Mouse (Mus musculus) limb, embryonic 11.5 days (tissue): Measurements from ENCODE around the gene Polr3b. TPM values are rescaled to one million over a fixed set of nuclear protein-coding genes. Genes with fewer than 3 reads are reported as not detected.

Source experiments
- ATAC-seq: fragments of 200-750 bp; cut with Nextera tagmentation; 2 replicates; pipeline ENCODE4 v1.8.0; 2017; ENCODE audit warnings: low read depth; ENCODE audit not compliant: insufficient number of reproducible peaks, low FRiP score, low TSS enrichment
- DNase-seq: peaks from one replicate; pipeline ENCODE4 v3.0.0-alpha.2; 2015; ENCODE audit warnings: low spot score
- H3K27ac ChIP-seq: fragments of 300-500 bp; sonication (generic); replicated peaks from 2 replicates; pipeline ENCODE4 v1.5.1; 2014; ENCODE audit warnings: low read depth, mild to moderate bottlenecking, low read length
- H3K27me3 ChIP-seq: fragments of 300-500 bp; sonication (generic); 2 replicates; pipeline ENCODE4 v1.6.1; 2014; ENCODE audit warnings: mild to moderate bottlenecking, low read length, mixed read lengths; ENCODE audit not compliant: control insufficient read depth, insufficient read depth
- H3K36me3 ChIP-seq: fragments of 300-500 bp; sonication (generic); 2 replicates; pipeline ENCODE4 v1.6.1; 2014; ENCODE audit warnings: mild to moderate bottlenecking, low read length, moderate library complexity, mixed read lengths; ENCODE audit not compliant: control insufficient read depth, insufficient read depth
- H3K4me1 ChIP-seq: fragments of 300-500 bp; sonication (generic); 2 replicates; pipeline ENCODE4 v1.6.1; 2014; ENCODE audit warnings: low read length, mixed read lengths; ENCODE audit not compliant: control insufficient read depth, insufficient read depth
- H3K4me2 ChIP-seq: fragments of 300-500 bp; sonication (generic); 2 replicates; pipeline ENCODE4 v1.6.1; 2014; ENCODE audit warnings: low read depth, mild to moderate bottlenecking, moderate library complexity; ENCODE audit not compliant: severe bottlenecking
- H3K4me3 ChIP-seq: fragments of 300-500 bp; sonication (generic); 2 replicates; pipeline ENCODE4 v1.5.1; 2014; ENCODE audit warnings: low read depth, low read length
- H3K9ac ChIP-seq: fragments of 300-500 bp; sonication (generic); 2 replicates; pipeline ENCODE4 v1.6.1; 2014; ENCODE audit warnings: mild to moderate bottlenecking, low read length
- H3K9me3 ChIP-seq: fragments of 300-500 bp; sonication (generic); 2 replicates; pipeline ENCODE4 v1.6.1; 2016; ENCODE audit warnings: low read length; ENCODE audit not compliant: control insufficient read depth
- WGBS: fragments of 180-500 bp; shearing (Covaris S2); extraction: QIAGEN DNeasy Blood & Tissue Kit; methylation state at CpG from one replicate; pipeline ENCODE4 v1.1.7; 2014; 5-methylcytosine and 5-hydroxymethylcytosine counted together
- polyA plus RNA-seq: library from polyadenylated mRNA; unstranded; fragments of >200 nt; fragmentation: Nextera tagmentation; extraction: Ambion mirVana; gene quantifications from 2 replicates; pipeline ENCODE4 v1.2.1, GENCODE M21; 2014

The Polr3b gene
- polyA plus RNA-seq, 1 experiment from 2014 or later: 19.8 TPM

DNA sequence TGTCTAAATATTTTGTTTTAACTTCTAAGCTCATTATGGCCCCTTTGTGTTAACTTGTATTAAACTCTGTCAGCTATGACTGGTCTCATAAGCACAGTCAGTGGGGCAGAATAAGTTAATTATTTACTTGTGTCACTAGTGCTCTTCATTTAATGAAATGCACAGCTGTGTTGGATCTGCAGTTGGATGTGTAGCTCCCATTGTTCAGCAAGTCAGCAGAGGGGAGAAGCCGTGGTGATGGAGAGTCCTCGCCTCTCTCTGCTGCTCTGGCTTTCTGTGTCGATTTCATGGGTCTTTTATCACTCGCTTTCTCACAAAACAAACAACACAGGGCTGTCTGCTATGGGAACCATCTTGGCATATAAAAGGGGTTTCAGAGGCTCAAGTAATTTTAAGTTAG is 88.7 kb downstream of the Polr3b start:
- Histone ChIP-seq H3K4me2 (no peak overlapping the region), H3K27me3 (no peaks in the 10 kb centered on the region), H3K4me1 (0 out of 2 replicates have a peak, but pooled peaks cover 2% of the 10 kb centered on the region), H3K27ac (no peak overlapping the region), H3K4me3 (no peak overlapping the region), H3K36me3 (no peaks in the 10 kb centered on the region; the same call in 1 of the 2 replicates), H3K9me3 (no peaks in the 10 kb centered on the region), H3K9ac (no peak overlapping the region)
- ATAC-seq (no peak), DNase-seq (no peak)
- 65% methylated on average over 4 of the region's 4 CpGs for WGBS

DNA sequence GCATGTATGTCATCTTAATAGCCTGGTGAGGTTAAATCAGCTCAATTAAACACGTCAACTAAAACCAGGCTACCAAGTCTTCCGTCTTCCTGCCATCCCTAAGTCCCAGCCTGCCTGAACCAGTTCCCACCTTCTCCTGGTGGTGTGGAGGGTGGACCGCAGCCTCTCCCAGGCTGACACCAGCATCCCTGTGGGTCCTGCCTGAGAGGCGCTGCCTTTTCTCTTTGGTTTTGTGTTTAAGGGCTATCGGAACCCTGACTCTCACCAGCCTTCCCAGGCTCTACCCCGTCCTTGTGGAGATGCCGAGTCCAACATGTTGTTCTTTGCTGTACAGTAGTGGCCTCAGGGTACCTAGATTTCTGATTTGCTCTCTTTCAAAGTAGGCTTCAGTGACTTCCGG is 89.4 kb downstream of the Polr3b start:
- ATAC-seq (no peak), DNase-seq (no peak)
- H3K9me3 ChIP-seq: no peaks in the 10 kb centered on the region
- H3K9ac ChIP-seq: no peak overlapping the region
- H3K27me3 ChIP-seq: no peaks in the 10 kb centered on the region
- no peak overlapping the region for H3K27ac ChIP-seq
- no peak overlapping the region for H3K4me3 ChIP-seq
- H3K36me3 ChIP-seq: no peaks in the 10 kb centered on the region; the same call in 1 of the 2 replicates
- H3K4me2 ChIP-seq: no peak overlapping the region
- H3K4me1 ChIP-seq: 0 out of 2 replicates have a peak, but pooled peaks cover 2% of the 10 kb centered on the region
- WGBS: 83% methylated on average over 8 of the region's 8 CpGs

DNA sequence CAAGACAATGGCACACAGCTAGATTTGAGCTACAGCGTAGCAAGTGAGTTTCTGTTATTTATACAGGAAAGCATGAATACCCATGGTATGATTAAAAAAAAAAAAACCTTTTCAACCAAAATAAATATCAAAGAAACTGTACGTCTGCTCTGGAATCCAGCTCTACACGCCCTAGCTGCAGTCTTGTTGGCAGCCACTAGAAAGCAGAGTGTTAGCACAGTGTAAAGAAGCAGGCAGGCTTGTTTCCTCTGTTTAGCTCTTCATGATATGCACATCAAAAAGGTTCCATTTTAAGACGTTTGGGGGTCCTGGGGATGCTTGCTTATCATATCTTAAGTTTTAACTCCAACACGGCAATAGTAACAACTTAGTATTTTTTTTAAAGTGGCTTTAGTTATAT is 89.8 kb downstream of the Polr3b start:
- no peak overlapping the region for H3K9ac ChIP-seq
- no peak for ATAC-seq
- 85% methylated on average over 5 of the region's 5 CpGs for WGBS
- no peak overlapping the region for H3K27ac ChIP-seq
- no peak overlapping the region for H3K4me3 ChIP-seq
- no peaks in the 10 kb centered on the region for H3K9me3 ChIP-seq
- no peak overlapping the region for H3K4me2 ChIP-seq
- H3K27me3 ChIP-seq: no peaks in the 10 kb centered on the region
- no peak for DNase-seq
- no peaks in the 10 kb centered on the region; the same call in 1 of the 2 replicates for H3K36me3 ChIP-seq
- no peaks in the 10 kb centered on the region for H3K4me1 ChIP-seq

DNA sequence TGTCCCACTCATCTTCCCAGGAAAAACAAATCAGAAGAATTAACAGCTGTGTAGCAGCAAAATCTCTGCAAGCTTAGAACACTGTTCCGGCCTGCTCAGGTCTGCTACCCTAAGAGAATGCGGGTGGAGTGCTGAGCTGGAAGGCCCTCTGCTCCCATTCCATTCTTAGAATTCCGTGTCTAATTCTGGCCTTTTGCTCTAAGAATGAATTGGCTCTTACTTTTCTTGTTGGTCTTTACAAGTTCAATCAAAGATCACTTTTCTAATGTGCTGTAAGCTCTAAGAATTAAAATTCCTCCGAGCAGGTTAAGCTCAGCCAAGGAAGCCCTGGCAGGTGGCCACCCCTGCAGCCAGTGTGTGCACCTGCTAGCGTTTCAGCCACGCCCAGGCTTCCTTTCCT is 90.4 kb downstream of the Polr3b start:
- WGBS: 87% methylated on average over 6 of the region's 6 CpGs
- H3K9me3 ChIP-seq: no peaks in the 10 kb centered on the region
- no peak for ATAC-seq
- H3K36me3 ChIP-seq: no peaks in the 10 kb centered on the region; the same call in 1 of the 2 replicates
- no peak overlapping the region for H3K9ac ChIP-seq
- no peak overlapping the region for H3K4me2 ChIP-seq
- H3K27me3 ChIP-seq: no peaks in the 10 kb centered on the region
- no peak for DNase-seq
- H3K4me3 ChIP-seq: no peak overlapping the region
- H3K4me1 ChIP-seq: no peaks in the 10 kb centered on the region
- H3K27ac ChIP-seq: no peak overlapping the region

DNA sequence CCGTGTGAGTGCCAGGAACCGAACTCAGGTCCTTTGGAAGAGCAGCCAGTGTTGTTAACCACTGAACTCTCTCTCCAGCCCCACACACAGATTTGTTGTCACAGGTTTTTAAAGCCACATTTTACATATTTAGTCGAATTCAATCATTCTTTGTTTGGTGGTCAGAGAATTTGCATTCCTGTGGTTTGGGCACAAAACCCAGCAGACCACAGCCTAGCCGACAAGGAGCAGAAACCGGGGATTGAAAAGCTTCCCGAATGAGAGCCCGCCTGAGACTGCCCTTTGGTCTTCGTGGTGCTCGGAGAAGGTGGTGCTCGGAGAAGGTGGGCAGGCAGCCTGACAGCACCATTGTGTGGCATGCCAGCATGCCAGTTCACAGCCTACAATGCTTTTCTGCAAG is 91.0 kb downstream of the Polr3b start:
- H3K27ac ChIP-seq: no peak overlapping the region
- H3K27me3 ChIP-seq: no peaks in the 10 kb centered on the region
- H3K36me3 ChIP-seq: no peaks in the 10 kb centered on the region; the same call in 1 of the 2 replicates
- DNase-seq (no peak), ATAC-seq (no peak)
- WGBS: 92% methylated on average over 10 of the region's 10 CpGs
- no peak overlapping the region for H3K4me3 ChIP-seq
- no peaks in the 10 kb centered on the region for H3K4me1 ChIP-seq
- no peak overlapping the region for H3K9ac ChIP-seq
- no peak overlapping the region for H3K4me2 ChIP-seq
- no peaks in the 10 kb centered on the region for H3K9me3 ChIP-seq

DNA sequence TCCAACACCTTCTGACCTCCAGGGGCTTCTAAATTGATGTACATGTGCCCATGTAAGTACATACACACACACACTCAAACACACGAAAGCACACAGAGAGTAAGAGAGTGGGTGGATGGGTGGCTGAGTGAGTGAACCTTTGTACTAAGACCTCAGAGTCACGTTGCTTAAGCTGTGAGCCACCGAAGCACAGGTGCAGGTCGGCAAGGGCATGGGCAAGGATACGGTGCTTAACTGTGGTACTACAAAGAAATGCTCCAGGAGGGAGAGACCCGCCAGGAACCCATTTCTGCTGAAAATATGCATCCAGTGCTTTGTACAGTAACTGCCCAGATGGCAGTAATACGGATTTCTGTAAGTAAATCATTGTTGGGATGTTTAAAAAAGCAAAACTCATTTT is 93.5 kb downstream of the Polr3b start:
- ATAC-seq (no peak), DNase-seq (no peak)
- Histone ChIP-seq H3K27me3 (no peaks in the 10 kb centered on the region), H3K9me3 (no peaks in the 10 kb centered on the region), H3K36me3 (no peaks in the 10 kb centered on the region; the same call in 1 of the 2 replicates), H3K4me3 (no peak overlapping the region), H3K27ac (no peak overlapping the region), H3K4me2 (no peak overlapping the region), H3K4me1 (no peaks in the 10 kb centered on the region), H3K9ac (no peak overlapping the region)
- WGBS: 93% methylated on average over 7 of the region's 7 CpGs

GRCm38 (mm10) chr10:84716581-84716980 is 94.5 kb downstream of the Polr3b start:
- peaks cover 4% of the 10 kb centered on the region; the same call in 1 of the 2 replicates for H3K36me3 ChIP-seq
- ATAC-seq (no peak), DNase-seq (no peak)
- H3K4me1 ChIP-seq: no peaks in the 10 kb centered on the region
- H3K4me2 ChIP-seq: no peak overlapping the region
- no peak overlapping the region for H3K27ac ChIP-seq
- no peaks in the 10 kb centered on the region for H3K9me3 ChIP-seq
- 97% methylated on average over 7 of the region's 7 CpGs for WGBS
- H3K9ac ChIP-seq: no peak overlapping the region
- no peak overlapping the region for H3K4me3 ChIP-seq
- no peaks in the 10 kb centered on the region for H3K27me3 ChIP-seq

GRCm38 (mm10) chr10:84722711-84723110 is 100.6 kb downstream of the Polr3b start:
- no peak for ATAC-seq
- WGBS: 82% methylated on average over 12 of the region's 12 CpGs

GRCm38 (mm10) chr10:84727005-84727404 is 104.9 kb downstream of the Polr3b start:
- Histone ChIP-seq H3K9ac (no peak overlapping the region), H3K4me1 (no peaks in the 10 kb centered on the region), H3K4me2 (no peak overlapping the region), H3K27ac (no peak overlapping the region), H3K4me3 (no peak overlapping the region), H3K27me3 (no peaks in the 10 kb centered on the region), H3K9me3 (no peaks in the 10 kb centered on the region), H3K36me3 (no peaks in the 10 kb centered on the region; the same call in 1 of the 2 replicates)
- WGBS: 92% methylated on average over 12 of the region's 12 CpGs
- no peak for ATAC-seq
- DNase-seq: no peak

More at GRCm38 (mm10) chr10:84722711-84723110, 100.6 kb downstream of the Polr3b start:
- Histone ChIP-seq H3K4me3 (no peak overlapping the region), H3K36me3 (peaks cover 4% of the 10 kb centered on the region; the same call in 1 of the 2 replicates), H3K4me1 (no peaks in the 10 kb centered on the region), H3K27ac (no peak overlapping the region), H3K4me2 (no peak overlapping the region), H3K9me3 (no peaks in the 10 kb centered on the region), H3K9ac (no peak overlapping the region), H3K27me3 (no peaks in the 10 kb centered on the region)
- no peak for DNase-seq
